In the genomic region with DNA sequence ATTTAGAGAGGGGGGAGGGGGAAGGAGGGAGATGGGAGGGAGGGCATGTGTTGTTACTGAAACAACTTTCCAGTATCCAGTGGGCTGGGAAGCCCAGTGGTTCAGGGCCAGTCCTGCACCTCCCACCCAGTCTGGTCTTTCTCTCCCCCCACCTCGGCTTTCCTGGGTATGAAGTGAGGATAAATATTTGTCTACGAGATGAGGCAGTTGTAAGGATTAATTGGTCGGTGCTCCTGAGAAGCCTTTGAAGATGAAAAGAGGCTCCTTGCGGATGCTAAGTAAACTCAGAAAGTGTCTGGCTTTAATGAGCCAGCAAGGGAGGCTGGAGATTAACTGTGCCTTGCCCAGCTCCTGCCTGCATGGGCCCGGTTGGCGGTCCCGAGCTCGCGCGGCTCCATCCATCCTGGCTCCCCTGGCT, we compare ENCODE assay signal across 16 mouse cellular contexts. TPM values are rescaled to one million over a fixed set of nuclear protein-coding genes. Genes with fewer than 3 reads are reported as not detected.
DNase-seq lines count a peak whose midpoint lies in the region; ATAC-seq lines count a peak whose summit lies in the region.
"Had no signal": no experiment of that assay in that cellular context is flagged by ENCODE, and none has a peak within 500 bp of the region (broad histone marks: within the 10 kb centered on the region; RNA-seq: fewer than 3 reads in every experiment).

No protein-coding gene starts in this region.

- H3K9me3 ChIP-seq in kidney, embryonic 15.5 days (replicated peaks): no peaks in the 10 kb centered on the region
- H3K9me3 ChIP-seq in hindbrain, embryonic 13.5 days: no peaks in the 10 kb centered on the region
- H3K9me3 ChIP-seq in limb, embryonic 13.5 days: no peaks in the 10 kb centered on the region
- no peaks in the 10 kb centered on the region for H3K9me3 ChIP-seq in neural tube, embryonic 13.5 days
- H3K9me3 ChIP-seq: embryonic facial prominence, embryonic 15.5 days; heart, embryonic 15.5 days had no signal

- 13% methylated on average over 10 of the region's 10 CpGs for WGBS in kidney, embryonic 15.5 days
- WGBS in hindbrain, embryonic 13.5 days: 38% methylated on average over 10 of the region's 10 CpGs
- WGBS in limb, embryonic 13.5 days: 17% methylated on average over 10 of the region's 10 CpGs
- WGBS in neural tube, embryonic 13.5 days: 22% methylated on average over 10 of the region's 10 CpGs

- H3K27ac ChIP-seq in kidney, embryonic 15.5 days: peak overlapping the region; percentile 89
- H3K27ac ChIP-seq in hindbrain, embryonic 13.5 days: peak overlapping the region; percentile 81
- H3K27ac ChIP-seq in limb, embryonic 13.5 days: 0 out of 2 replicates have a peak overlapping the region, but pooled peaks have one; percentile 24
- H3K27ac ChIP-seq in neural tube, embryonic 13.5 days (replicated peaks): peak overlapping the region; percentile 84
- H3K27ac ChIP-seq: embryonic facial prominence, embryonic 15.5 days; heart, embryonic 15.5 days; liver, embryonic 12.5 days had no signal

- no peak overlapping the region for H3K4me3 ChIP-seq in kidney, embryonic 15.5 days (replicated peaks)
- no peak overlapping the region for H3K4me3 ChIP-seq in hindbrain, embryonic 13.5 days
- H3K4me3 ChIP-seq in limb, embryonic 13.5 days: no peak overlapping the region
- H3K4me3 ChIP-seq in neural tube, embryonic 13.5 days: no peak overlapping the region
- H3K4me3 ChIP-seq: embryonic facial prominence, embryonic 15.5 days; heart, embryonic 15.5 days; liver, embryonic 12.5 days had no signal

- H3K27me3 ChIP-seq in kidney, embryonic 15.5 days: peaks cover 5% of the 10 kb centered on the region; the same call in 1 of the 2 replicates
- H3K27me3 ChIP-seq in hindbrain, embryonic 13.5 days: no peaks in the 10 kb centered on the region
- no peaks in the 10 kb centered on the region for H3K27me3 ChIP-seq in limb, embryonic 13.5 days
- no peaks in the 10 kb centered on the region for H3K27me3 ChIP-seq in neural tube, embryonic 13.5 days
- H3K27me3 ChIP-seq: embryonic facial prominence, embryonic 15.5 days; heart, embryonic 15.5 days had no signal

- H3K9ac ChIP-seq in kidney, embryonic 15.5 days: 0 out of 2 replicates have a peak overlapping the region, but pooled peaks have one; percentile 7
- no peak overlapping the region for H3K9ac ChIP-seq in hindbrain, embryonic 13.5 days
- H3K9ac ChIP-seq in limb, embryonic 13.5 days: no peak overlapping the region; the same call in 1 of the 2 replicates
- H3K9ac ChIP-seq in neural tube, embryonic 13.5 days: peak overlapping the region; percentile 35; the same call in 1 of the 2 replicates
- H3K9ac ChIP-seq: embryonic facial prominence, embryonic 15.5 days; heart, embryonic 15.5 days; liver, embryonic 12.5 days had no signal

- no peaks in the 10 kb centered on the region for H3K36me3 ChIP-seq in kidney, embryonic 15.5 days
- no peaks in the 10 kb centered on the region for H3K36me3 ChIP-seq in hindbrain, embryonic 13.5 days
- no peaks in the 10 kb centered on the region for H3K36me3 ChIP-seq in limb, embryonic 13.5 days
- H3K36me3 ChIP-seq in neural tube, embryonic 13.5 days: no peaks in the 10 kb centered on the region
- H3K36me3 ChIP-seq: embryonic facial prominence, embryonic 15.5 days; heart, embryonic 15.5 days; liver, embryonic 12.5 days had no signal

- peak overlapping the region; percentile 6; the same call in 1 of the 2 replicates for H3K4me2 ChIP-seq in kidney, embryonic 15.5 days
- H3K4me2 ChIP-seq in hindbrain, embryonic 13.5 days: no peak overlapping the region
- H3K4me2 ChIP-seq in limb, embryonic 13.5 days (replicated peaks): no peak overlapping the region; the same call in 1 of the 2 replicates
- H3K4me2 ChIP-seq in neural tube, embryonic 13.5 days: 0 out of 2 replicates have a peak overlapping the region, but pooled peaks have one; percentile 9
- H3K4me2 ChIP-seq: embryonic facial prominence, embryonic 15.5 days; heart, embryonic 15.5 days; liver, embryonic 12.5 days had no signal

- ATAC-seq in kidney, embryonic 15.5 days (replicated peaks; ENCODE audit: low FRiP score): peak; percentile 74
- no peak for ATAC-seq in hindbrain, embryonic 13.5 days (ENCODE audit: low FRiP score)
- no peak for ATAC-seq in limb, embryonic 13.5 days (ENCODE audit: low FRiP score, low read depth)
- peak; percentile 25; the same call in 1 of the 2 replicates for ATAC-seq in neural tube, embryonic 13.5 days (ENCODE audit: low read depth)
- ATAC-seq: inflammation-experienced regulatory T-cells, adult 6 months; liver, embryonic 12.5 days; lung, postnatal 0 days had no signal

- DNase-seq in kidney, postnatal 25 days: no peak
- DNase-seq in heart, adult 18-20 months: no peak
- DNase-seq in gastrocnemius, adult 8-10 months (ENCODE audit: low spot score in 2 of 2): no peak
- DNase-seq: adrenal gland, postnatal 36 days; cerebellum, postnatal 36 days; right cerebral cortex, postnatal 25 days had no signal

- peaks cover 59% of the 10 kb centered on the region for H3K4me1 ChIP-seq in kidney, embryonic 15.5 days
- H3K4me1 ChIP-seq in hindbrain, embryonic 13.5 days (replicated peaks): peaks cover 20% of the 10 kb centered on the region
- H3K4me1 ChIP-seq in limb, embryonic 13.5 days: peaks cover 49% of the 10 kb centered on the region
- H3K4me1 ChIP-seq in neural tube, embryonic 13.5 days (replicated peaks): peaks cover 26% of the 10 kb centered on the region
- H3K4me1 ChIP-seq: heart, embryonic 15.5 days had no signal

RNA-seq across cellular contexts. Expression of a gene that starts 21.5 kb away (rescaled TPM):
- 5.8 and 6.1 TPM in 2 replicates for polyA plus RNA-seq in kidney, embryonic 15.5 days (2015; fragmentation: Nextera tagmentation; extraction: Ambion mirVana)
- polyA plus RNA-seq in hindbrain, embryonic 13.5 days (2015; fragmentation: Nextera tagmentation; extraction: Ambion mirVana): 1.4 and 1.7 TPM in 2 replicates
- 1.4 and 1.9 TPM in 2 replicates for polyA plus RNA-seq in limb, embryonic 13.5 days (2015; fragmentation: Nextera tagmentation; extraction: Ambion mirVana)
- 1.5 and 2.5 TPM in 2 replicates for polyA plus RNA-seq in neural tube, embryonic 13.5 days (2015; fragmentation: Nextera tagmentation; extraction: Ambion mirVana)
- total RNA-seq in heart, adult 18-20 months (2021): under 1 TPM in 1 of 2 experiments, not detected in 1; 0.33 TPM
- total RNA-seq in gastrocnemius, adult 8-10 months (2022): not detected
- total RNA-seq: adrenal gland, postnatal 36 days had no signal

RNA-seq across cellular contexts. Expression of a gene that starts 40.0 kb away (rescaled TPM):
- polyA plus RNA-seq in kidney, embryonic 15.5 days (2015; fragmentation: Nextera tagmentation; extraction: Ambion mirVana): 17.7 and 19.2 TPM in 2 replicates
- polyA plus RNA-seq in hindbrain, embryonic 13.5 days (2015; fragmentation: Nextera tagmentation; extraction: Ambion mirVana): 5.1 and 5.7 TPM in 2 replicates
- polyA plus RNA-seq in limb, embryonic 13.5 days (2015; fragmentation: Nextera tagmentation; extraction: Ambion mirVana): 10.3 and 11.3 TPM in 2 replicates
- 5.2 and 5.6 TPM in 2 replicates for polyA plus RNA-seq in neural tube, embryonic 13.5 days (2015; fragmentation: Nextera tagmentation; extraction: Ambion mirVana)
- under 1 TPM; 0.59 to 0.62 TPM for total RNA-seq in heart, adult 18-20 months (2021)
- under 1 TPM; 0.05 to 0.46 (median 0.30) TPM for total RNA-seq in gastrocnemius, adult 8-10 months (2022)
- total RNA-seq: granulocyte monocyte progenitor cell, adult 5-6 weeks had no signal
- polyA plus RNA-seq: inflammation-experienced regulatory T-cells, adult 6 months had no signal

Comparison
In these comparisons a context has a peak if more than half of its experiments do, and no peak if none do; other contexts are left out.
1. ATAC-seq: peak in kidney, embryonic 15.5 days (single experiment) and neural tube, embryonic 13.5 days (single experiment); none in hindbrain, embryonic 13.5 days (single experiment) and limb, embryonic 13.5 days (single experiment).
2. H3K27ac ChIP-seq: peak in every context shown above with its lines; median percentile 89 in kidney, embryonic 15.5 days; 84 in neural tube, embryonic 13.5 days; 81 in hindbrain, embryonic 13.5 days; 24 in limb, embryonic 13.5 days.
3. H3K4me2 ChIP-seq: peak in kidney, embryonic 15.5 days (single experiment) and neural tube, embryonic 13.5 days (single experiment); none in hindbrain, embryonic 13.5 days (single experiment) and limb, embryonic 13.5 days (single experiment).
4. H3K9ac ChIP-seq: peak in kidney, embryonic 15.5 days (single experiment) and neural tube, embryonic 13.5 days (single experiment); none in hindbrain, embryonic 13.5 days (single experiment) and limb, embryonic 13.5 days (single experiment).